Mouse (Mus musculus) gastrocnemius, postnatal 14 days (tissue): ENCODE data around the gene Nars2. TPM values are rescaled to one million over a fixed set of nuclear protein-coding genes. Genes with fewer than 3 reads are reported as not detected.

Experiments
- DNase-seq: peaks from one replicate; pipeline ENCODE4 v3.0.0; 2021; ENCODE audit warnings: mixed read lengths
- intact Hi-C: fragments of 180-260 bp; cut with DNase I; formaldehyde crosslinking; loops from one replicate; pipeline ENCODE4 v1.15.1; 2025; ENCODE audit warnings: low total_unique reads
- total RNA-seq, 2 experiments: library from RNA; stranded (reverse); gene quantifications; 2 replicates each; pipeline ENCODE4 v1.2.3; 2021

Nars2 gene
- total RNA-seq, 2 experiments from 2014 or later, result 8.6 to 8.7 TPM

DNA sequence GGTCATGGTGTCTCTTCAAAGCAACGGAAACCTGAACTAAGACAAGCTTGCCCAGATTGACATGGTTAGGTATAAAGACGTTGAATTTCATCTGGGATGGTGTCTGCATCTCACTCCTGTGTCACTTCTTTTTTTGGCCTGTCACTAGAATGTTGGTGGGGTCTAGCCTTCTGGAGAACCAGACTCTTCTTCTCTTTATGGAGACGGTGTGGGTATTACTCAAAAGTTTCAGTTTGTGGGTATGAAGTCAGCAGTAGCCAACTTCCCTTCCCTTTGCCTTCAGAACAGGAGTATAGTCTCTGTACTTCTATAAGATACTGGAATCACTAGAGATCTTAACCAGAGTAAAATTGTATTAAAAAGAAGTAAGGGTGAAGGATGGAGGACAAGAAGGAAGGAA, 156.8 kb downstream of the Nars2 start:
- intact Hi-C loops, result no loop called here
- no peak for DNase-seq

Other genes starting within 250 kb of the Nars2 start
- gene Gab2, start 130.1 kb downstream of the Nars2 start, total RNA-seq, result 1 to 10 TPM; 8.7 to 9.8 TPM